Mouse (Mus musculus) neural tube, embryonic 15.5 days (tissue): ENCODE measurements around the gene Cfap299. TPM values are rescaled to one million over a fixed set of nuclear protein-coding genes. Genes with fewer than 3 reads are reported as not detected.
A peak's percentile ranks its signal among the peaks of the same experiment; 100 is the strongest.
"Not testable (repeated sequence)": the region's sequence is repeated elsewhere in the genome, so short reads cannot be mapped to it uniquely, and the experiment has no call there.

Experiments
- ATAC-seq: fragments of 200-750 bp; cut with Nextera tagmentation; 2 replicates; pipeline ENCODE4 v1.8.0; 2017; ENCODE audit warnings: mild to moderate bottlenecking, moderate TSS enrichment, moderate library complexity; ENCODE audit not compliant: low FRiP score
- H3K27ac ChIP-seq: fragments of 300-500 bp; sonication (generic); replicated peaks from 2 replicates; pipeline ENCODE4 v1.5.1; 2015; ENCODE audit warnings: mild to moderate bottlenecking, inconsistent platforms
- H3K27me3 ChIP-seq: fragments of 300-500 bp; sonication (generic); replicated peaks from 2 replicates; pipeline ENCODE4 v1.6.1; 2015; ENCODE audit warnings: inconsistent platforms
- H3K36me3 ChIP-seq: fragments of 300-500 bp; sonication (generic); 2 replicates; pipeline ENCODE4 v1.6.1; 2015; ENCODE audit warnings: inconsistent platforms
- H3K4me1 ChIP-seq: fragments of 300-500 bp; sonication (generic); 2 replicates; pipeline ENCODE4 v1.6.1; 2015; ENCODE audit warnings: inconsistent platforms
- H3K4me2 ChIP-seq: fragments of 300-500 bp; sonication (generic); 2 replicates; pipeline ENCODE4 v1.6.1; 2015; ENCODE audit warnings: inconsistent platforms, mild to moderate bottlenecking, moderate library complexity
- H3K4me3 ChIP-seq: fragments of 300-500 bp; sonication (generic); replicated peaks from 2 replicates; pipeline ENCODE4 v1.5.1; 2015; ENCODE audit warnings: mild to moderate bottlenecking, inconsistent platforms
- H3K9ac ChIP-seq: fragments of 300-500 bp; sonication (generic); replicated peaks from 2 replicates; pipeline ENCODE4 v1.6.1; 2015; ENCODE audit warnings: mild to moderate bottlenecking, inconsistent platforms
- H3K9me3 ChIP-seq: fragments of 300-500 bp; sonication (generic); replicated peaks from 2 replicates; pipeline ENCODE4 v1.6.1; 2016; ENCODE audit warnings: inconsistent platforms
- WGBS: fragments of 180-500 bp; shearing (Covaris S2); methylation state at CpG from one replicate; pipeline ENCODE4 v1.1.7; 2015; ENCODE audit warnings: mixed read lengths; 5-methylcytosine and 5-hydroxymethylcytosine counted together
- polyA plus RNA-seq: library from polyadenylated mRNA; unstranded; fragments of >200 nt; fragmentation: Nextera tagmentation; extraction: Ambion mirVana; gene quantifications from 2 replicates; pipeline ENCODE4 v1.2.1, GENCODE M21; 2015

Gene Cfap299
- 0.83 and 1.9 TPM in 2 replicates for polyA plus RNA-seq

- H3K9ac ChIP-seq: 0 out of 2 replicates have a peak within 1 kb of the TSS, but pooled peaks have one; percentile 33
- H3K27ac ChIP-seq: no peak within 1 kb of the TSS
- H3K9me3 ChIP-seq: no peaks in the 10 kb centered on the region
- peaks cover 12% of the 10 kb centered on the region for H3K27me3 ChIP-seq
- peak within 1 kb of the TSS; percentile 98 for H3K4me2 ChIP-seq
- H3K36me3 ChIP-seq: no peaks in the 10 kb centered on the region
- peak within 1 kb of the TSS; percentile 61 for H3K4me3 ChIP-seq
- under 1% methylated on average over 46 of the region's 46 CpGs for whole genome bisulfite sequencing
- ATAC-seq: peak; percentile 96
- H3K4me1 ChIP-seq: 0 out of 2 replicates have a peak, but pooled peaks cover 3% of the 10 kb centered on the region
Observed at GRCm38 (mm10) chr5:98328848-98329624, at the start of gene Cfap299. Gene Cfap299, plus strand, starts transcription at chr5:98329304.

GRCm38 (mm10) chr5:98281993-98282392 lies 47.1 kb upstream of the Cfap299 start:
- H3K4me3 ChIP-seq: no peak overlapping the region
- H3K4me1 ChIP-seq: peaks cover 12% of the 10 kb centered on the region
- no peak overlapping the region for H3K27ac ChIP-seq
- H3K4me2 ChIP-seq: peak overlapping the region; percentile 32
- no peak for ATAC-seq
- H3K9ac ChIP-seq: no peak overlapping the region
- H3K27me3 ChIP-seq: 0 out of 2 replicates have a peak, but pooled peaks cover 5% of the 10 kb centered on the region
- WGBS: 22% methylated on average over 9 of the region's 9 CpGs
- no peaks in the 10 kb centered on the region for H3K36me3 ChIP-seq
- no peaks in the 10 kb centered on the region for H3K9me3 ChIP-seq

- H3K4me1 ChIP-seq: peaks cover 12% of the 10 kb centered on the region
- no peak overlapping the region for H3K4me3 ChIP-seq
- WGBS: 47% methylated on average over 17 of the region's 17 CpGs
- ATAC-seq: no peak
- H3K9me3 ChIP-seq: no peaks in the 10 kb centered on the region
- no peak overlapping the region for H3K9ac ChIP-seq
- H3K27me3 ChIP-seq: 0 out of 2 replicates have a peak, but pooled peaks cover 5% of the 10 kb centered on the region
- no peaks in the 10 kb centered on the region for H3K36me3 ChIP-seq
- no peak overlapping the region for H3K27ac ChIP-seq
- H3K4me2 ChIP-seq: no peak overlapping the region
Observed at GRCm38 (mm10) chr5:98283696-98284478, 45.2 kb upstream of the Cfap299 start.

- Histone ChIP-seq H3K27ac (no peak overlapping the region), H3K27me3 (peaks cover 24% of the 10 kb centered on the region), H3K9ac (no peak overlapping the region), H3K4me3 (no peak overlapping the region), H3K4me2 (no peak overlapping the region), H3K9me3 (no peaks in the 10 kb centered on the region), H3K4me1 (peaks cover 16% of the 10 kb centered on the region), H3K36me3 (no peaks in the 10 kb centered on the region)
- WGBS: 80% methylated on average over 8 of the region's 8 CpGs
- ATAC-seq: no peak
Observed at GRCm38 (mm10) chr5:98290642-98291041, 38.5 kb upstream of the Cfap299 start.

- Histone ChIP-seq H3K4me1 (peaks cover 16% of the 10 kb centered on the region), H3K27me3 (peaks cover 23% of the 10 kb centered on the region), H3K9me3 (no peaks in the 10 kb centered on the region), H3K36me3 (no peaks in the 10 kb centered on the region), H3K4me2 (peak overlapping the region; percentile 59), H3K9ac (0 out of 2 replicates have a peak overlapping the region, but pooled peaks have one; percentile 30), H3K27ac (no peak overlapping the region), H3K4me3 (peak overlapping the region; percentile 30)
- ATAC-seq: no peak; the same call in 1 of the 2 replicates
- 3% methylated on average over 19 of the region's 19 CpGs for WGBS
Observed at GRCm38 (mm10) chr5:98292388-98293048, 36.6 kb upstream of the Cfap299 start.

GRCm38 (mm10) chr5:98293049-98293715 lies 35.9 kb upstream of the Cfap299 start:
- 0 out of 2 replicates have a peak overlapping the region, but pooled peaks have one; percentile 30 for H3K9ac ChIP-seq
- peak overlapping the region; percentile 59 for H3K4me2 ChIP-seq
- 2% methylated on average over 12 of the region's 12 CpGs for WGBS
- no peak overlapping the region for H3K27ac ChIP-seq
- H3K9me3 ChIP-seq: no peaks in the 10 kb centered on the region
- H3K4me3 ChIP-seq: peak overlapping the region; percentile 30
- H3K4me1 ChIP-seq: peaks cover 16% of the 10 kb centered on the region
- H3K36me3 ChIP-seq: no peaks in the 10 kb centered on the region
- ATAC-seq: peak; percentile 45; the same call in 1 of the 2 replicates
- peaks cover 23% of the 10 kb centered on the region for H3K27me3 ChIP-seq

GRCm38 (mm10) chr5:98300079-98300478 lies 29.0 kb upstream of the Cfap299 start:
- ATAC-seq: no peak
- Histone ChIP-seq H3K27ac (no peak overlapping the region), H3K36me3 (no peaks in the 10 kb centered on the region), H3K4me3 (no peak overlapping the region), H3K27me3 (no peaks in the 10 kb centered on the region), H3K4me1 (no peaks in the 10 kb centered on the region), H3K4me2 (no peak overlapping the region), H3K9ac (no peak overlapping the region), H3K9me3 (no peaks in the 10 kb centered on the region)
- WGBS: 83% methylated on average over 4 of the region's 4 CpGs

GRCm38 (mm10) chr5:98305673-98306072 lies 23.4 kb upstream of the Cfap299 start:
- no peak for ATAC-seq

GRCm38 (mm10) chr5:98306528-98306927 lies 22.6 kb upstream of the Cfap299 start:
- 20% methylated on average over 9 of the region's 9 CpGs for WGBS

More at GRCm38 (mm10) chr5:98305673-98306072, 23.4 kb upstream of the Cfap299 start:
- peaks cover 4% of the 10 kb centered on the region for H3K4me1 ChIP-seq
- H3K4me2 ChIP-seq: no peak overlapping the region
- 91% methylated on average over 4 of the region's 4 CpGs for WGBS
- H3K9me3 ChIP-seq: no peaks in the 10 kb centered on the region
- H3K9ac ChIP-seq: no peak overlapping the region
- no peak overlapping the region for H3K27ac ChIP-seq
- H3K36me3 ChIP-seq: no peaks in the 10 kb centered on the region
- H3K27me3 ChIP-seq: no peaks in the 10 kb centered on the region
- H3K4me3 ChIP-seq: no peak overlapping the region

GRCm38 (mm10) chr5:98326625-98327024 lies 2.5 kb upstream of the Cfap299 start:
- no peaks in the 10 kb centered on the region for H3K9me3 ChIP-seq
- no peaks in the 10 kb centered on the region for H3K36me3 ChIP-seq
- H3K4me1 ChIP-seq: 0 out of 2 replicates have a peak, but pooled peaks cover 3% of the 10 kb centered on the region
- 91% methylated on average over 2 of the region's 2 CpGs for WGBS
- H3K4me2 ChIP-seq: no peak overlapping the region
- H3K4me3 ChIP-seq: no peak overlapping the region
- H3K27ac ChIP-seq: no peak overlapping the region
- peaks cover 12% of the 10 kb centered on the region for H3K27me3 ChIP-seq
- H3K9ac ChIP-seq: no peak overlapping the region
- ATAC-seq: no peak

More at GRCm38 (mm10) chr5:98306528-98306927, 22.6 kb upstream of the Cfap299 start:
- H3K4me1 ChIP-seq: peaks cover 4% of the 10 kb centered on the region
- H3K27ac ChIP-seq: no peak overlapping the region
- no peak overlapping the region for H3K9ac ChIP-seq
- H3K4me3 ChIP-seq: no peak overlapping the region
- ATAC-seq: no peak
- H3K9me3 ChIP-seq: no peaks in the 10 kb centered on the region
- H3K36me3 ChIP-seq: no peaks in the 10 kb centered on the region
- no peaks in the 10 kb centered on the region for H3K27me3 ChIP-seq
- peak overlapping the region; percentile 25 for H3K4me2 ChIP-seq

- H3K4me3 ChIP-seq, H3K9ac ChIP-seq, ATAC-seq, H3K36me3 ChIP-seq, H3K27ac ChIP-seq, H3K4me1 ChIP-seq, H3K4me2 ChIP-seq, H3K9me3 ChIP-seq, H3K27me3 ChIP-seq: not testable (repeated sequence)
- WGBS: 91% methylated on average over 16 of the region's 16 CpGs
Observed at GRCm38 (mm10) chr5:98343751-98344150, 14.6 kb downstream of the Cfap299 start.
